10 mouse cellular contexts compared by ENCODE assay signal in the genomic region with DNA sequence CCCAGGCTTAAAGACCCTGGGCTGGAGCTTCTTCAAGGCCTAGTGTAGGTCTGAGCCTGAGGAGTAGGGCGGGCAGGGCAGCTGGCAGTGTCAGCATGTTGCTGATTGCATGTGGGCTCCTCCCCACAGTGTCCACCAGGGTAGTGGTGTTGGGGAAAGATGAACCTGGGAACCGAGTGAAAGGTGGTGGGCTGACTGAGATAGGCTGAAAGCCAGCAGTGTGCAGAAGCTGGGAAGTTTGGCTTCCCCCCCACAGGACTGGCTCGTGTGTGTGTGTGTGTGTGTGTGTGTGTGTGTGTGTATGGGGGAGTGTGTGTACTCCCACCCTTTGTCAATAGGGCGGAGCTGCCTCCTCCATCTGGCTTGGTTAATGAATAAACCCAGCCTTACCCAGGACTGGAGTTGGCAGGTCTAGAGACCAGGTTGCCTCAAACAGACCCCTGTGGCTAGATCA. TPM values are rescaled to one million over a fixed set of nuclear protein-coding genes. Genes with fewer than 3 reads are reported as not detected.
DNase-seq lines count a peak whose midpoint lies in the region; ATAC-seq and TF ChIP-seq lines count a peak whose summit lies in the region.
"Had no signal": no experiment of that assay in that cellular context is flagged by ENCODE, and none has a peak within 500 bp of the region (broad histone marks: within the 10 kb centered on the region; RNA-seq: fewer than 3 reads in every experiment).

No protein-coding gene starts in this region.

- peak; percentile 51 for ATAC-seq in common myeloid progenitor, adult 5-6 weeks (replicated peaks; ENCODE audit: low read depth, poor library complexity, severe bottlenecking)
- peak; percentile 77 for ATAC-seq in megakaryocyte-erythroid progenitor cell, adult 5-6 weeks (replicated peaks; ENCODE audit: low FRiP score, low TSS enrichment, poor library complexity, severe bottlenecking)

- TF ChIP-seq CTCF in layer of hippocampus, adult 2 months (conservative IDR thresholded peaks at IDR 0.05): no peak

- H3K4me3 ChIP-seq in layer of hippocampus, adult 2 months: no peak overlapping the region
- H3K4me3 ChIP-seq: embryonic facial prominence, embryonic 12.5 days had no signal

- no peak overlapping the region for H3K27ac ChIP-seq in layer of hippocampus, adult 2 months
- H3K27ac ChIP-seq: embryonic facial prominence, embryonic 12.5 days had no signal

- peak; percentile 30 to 44 for DNase-seq in lung, adult 18-20 months
- DNase-seq in lung, postnatal 10 days: no peak
- peak; percentile 65 to 73 for DNase-seq in kidney, adult 8-10 months
- DNase-seq in gastrocnemius, postnatal 4 days (ENCODE audit: low spot score in 2 of 2): no peak
- no peak for DNase-seq in T-cell, adult 2 months (ENCODE audit: low spot score)
- no peak for DNase-seq in layer of hippocampus, adult 2 months (ENCODE audit: low spot score in 2 of 2)
- DNase-seq: right cerebral cortex, adult 18-20 months had no signal

RNA-seq across cellular contexts. Expression of gene Stard10, which starts 6.3 kb away (rescaled TPM):
- total RNA-seq in common myeloid progenitor, adult 5-6 weeks (2017): 66.4 and 70.4 TPM in 2 replicates
- total RNA-seq in megakaryocyte-erythroid progenitor cell, adult 5-6 weeks (2014; fragmentation: Nextera tagmentation): 257 and 310 TPM in 2 replicates
- 103 and 198 TPM in 2 replicates for total RNA-seq in megakaryocyte-erythroid progenitor cell, adult 5-6 weeks (2017)
- 1 to 10 TPM; 5.9 to 9.0 TPM for total RNA-seq in gastrocnemius, postnatal 4 days (2021)
- 10 to 100 TPM; 23.6 to 24.6 TPM for total RNA-seq in layer of hippocampus, adult 2 months (2021)

RNA-seq across cellular contexts. Expression of gene Atg16l2, which starts 21.1 kb away (rescaled TPM):
- 8.9 and 11.3 TPM in 2 replicates for total RNA-seq in common myeloid progenitor, adult 5-6 weeks (2017)
- 6.1 and 15.3 TPM in 2 replicates for total RNA-seq in megakaryocyte-erythroid progenitor cell, adult 5-6 weeks (2014; fragmentation: Nextera tagmentation)
- 0.70 and 1.6 TPM in 2 replicates for total RNA-seq in megakaryocyte-erythroid progenitor cell, adult 5-6 weeks (2017)
- total RNA-seq in gastrocnemius, postnatal 4 days (2021): 10 to 100 TPM in 1 of 2 experiments, 1 to 10 TPM in 1; 6.3 to 11.4 TPM
- 10 to 100 TPM; 37.9 to 47.8 TPM for total RNA-seq in layer of hippocampus, adult 2 months (2021)

RNA-seq across cellular contexts. Expression of gene Arap1, which starts 24.7 kb away (rescaled TPM):
- total RNA-seq in common myeloid progenitor, adult 5-6 weeks (2017): 97.4 and 98.9 TPM in 2 replicates
- total RNA-seq in megakaryocyte-erythroid progenitor cell, adult 5-6 weeks (2014; fragmentation: Nextera tagmentation): 68.9 and 88.4 TPM in 2 replicates
- total RNA-seq in megakaryocyte-erythroid progenitor cell, adult 5-6 weeks (2017): 20.1 and 31.0 TPM in 2 replicates
- total RNA-seq in gastrocnemius, postnatal 4 days (2021): 10 to 100 TPM; 49.2 to 57.4 TPM
- total RNA-seq in layer of hippocampus, adult 2 months (2021): 10 to 100 TPM; 19.2 to 20.0 TPM

Comparison
In these comparisons a context has a peak if more than half of its experiments do, and no peak if none do; other contexts are left out.
1. DNase-seq: peak in lung, adult 18-20 months (2 of 2) and kidney, adult 8-10 months (2 of 2); none in lung, postnatal 10 days (single experiment), gastrocnemius, postnatal 4 days (0 of 2), T-cell, adult 2 months (single experiment) and layer of hippocampus, adult 2 months (0 of 2).